Mouse (Mus musculus) erythroblast, embryonic 14.5 days (primary cell): Measurements from ENCODE around the gene Glb1l.

Experiments used
- GATA1 ChIP-seq: IDR thresholded peaks from 2 replicates; pipeline ENCODE4 v1.6.1; 2012; ENCODE audit warnings: low read length, inconsistent platforms, mixed read lengths
- TAL1 ChIP-seq: IDR thresholded peaks from 3 replicates; pipeline ENCODE4 v1.6.1; 2012; ENCODE audit warnings: low read length, inconsistent platforms, mixed read lengths

DNA sequence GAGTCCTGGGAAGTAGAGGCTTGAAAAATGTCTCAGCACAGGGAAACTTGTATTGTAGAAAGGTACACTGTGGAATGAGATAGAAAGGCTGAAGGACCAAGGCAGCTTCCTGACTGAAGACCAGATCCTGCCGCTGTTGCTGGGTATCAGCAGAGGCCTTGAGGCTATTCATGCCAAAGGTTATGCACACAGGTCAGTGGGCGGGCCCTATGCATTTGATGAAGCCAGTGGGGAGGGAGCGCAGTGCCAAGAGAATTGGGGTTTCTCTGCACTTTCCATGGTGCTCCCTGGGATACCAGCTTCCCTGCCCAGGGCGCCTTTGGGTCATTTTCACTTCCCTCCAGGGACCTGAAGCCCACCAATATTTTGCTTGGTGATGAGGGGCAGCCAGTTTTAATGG is 1.9 kb upstream of the Glb1l start:
- TF ChIP-seq TAL1, result no peak
- no peak for TF ChIP-seq GATA1
